Mouse (Mus musculus): ENCODE data around the gene Slc1a2.

- TF ChIP-seq MEF2A (IDR thresholded peaks at IDR 0.05; ENCODE audit: extremely low read depth, insufficient replicate concordance, low read depth, low read length, poor library complexity, severe bottlenecking) (no peak), TCF12 (IDR thresholded peaks at IDR 0.05; ENCODE audit: low read depth, low read length) (peak; percentile 57; the same call in 1 of the 2 replicates), EP300 (IDR thresholded peaks at IDR 0.05; ENCODE audit: low read depth in 1 of 2, low read length in 2 of 2) (peak; percentile 60 to 64), CTCF (IDR thresholded peaks at IDR 0.05 in 2 of 3, conservative IDR thresholded peaks at IDR 0.05 in 1 of 3; ENCODE audit: control insufficient read depth in 1 of 3, insufficient read depth in 1 of 3, low read depth in 2 of 3, low read length in 3 of 3, poor library complexity in 1 of 3, severe bottlenecking in 1 of 3) (no peak), USF2 (IDR thresholded peaks at IDR 0.05; ENCODE audit: borderline replicate concordance in 1 of 2, insufficient read depth in 1 of 2, low read depth in 1 of 2, low read length in 2 of 2) (peak in 1 of 2 experiments; percentile 36; a peak in 1 of 4 replicates), MYB (IDR thresholded peaks at IDR 0.05; ENCODE audit: low read depth, low read length) (no peak), POLR2AphosphoS2 (IDR thresholded peaks at IDR 0.05; ENCODE audit: low read length) (no peak), POLR2A (IDR thresholded peaks at IDR 0.05; ENCODE audit: control insufficient read depth in 1 of 2, insufficient read depth in 1 of 2, low read depth in 1 of 2, low read length in 2 of 2, poor library complexity in 1 of 2) (no peak), MAX (IDR thresholded peaks at IDR 0.05; ENCODE audit: low read length) (peak; percentile 66), NRF1 (IDR thresholded peaks at IDR 0.05; ENCODE audit: insufficient read depth, low read depth, low read length, poor library complexity, severe bottlenecking) (no peak), TBP (IDR thresholded peaks at IDR 0.05; ENCODE audit: low read depth, low read length) (no peak), USF1 (IDR thresholded peaks at IDR 0.05; ENCODE audit: low read depth, low read length) (peak; percentile 89), GATA1 (IDR thresholded peaks at IDR 0.05; ENCODE audit: low read depth, low read length) (no peak)
Observed at GRCm38 (mm10) chr2:102760284-102761072, 102.0 kb downstream of the Slc1a2 start.

Measured in MEL (cell line).